Mouse (Mus musculus) megakaryocyte, embryonic 14.5 days (primary cell): ENCODE results near the gene Ppp1r18. TPM values are rescaled to one million over a fixed set of nuclear protein-coding genes. Genes with fewer than 3 reads are reported as not detected.

Experiments
- H3K27me3 ChIP-seq: replicated peaks from 2 replicates; pipeline ENCODE3; 2012; ENCODE audit warnings: inconsistent platforms
- H3K36me3 ChIP-seq: replicated peaks from 2 replicates; pipeline ENCODE3; 2012; ENCODE audit warnings: low read length, inconsistent platforms, mixed read lengths
- H3K4me1 ChIP-seq: 2 replicates; pipeline ENCODE4 v1.6.1; 2012; ENCODE audit warnings: inconsistent platforms
- H3K4me3 ChIP-seq: replicated peaks from 2 replicates; pipeline ENCODE3; 2012; ENCODE audit warnings: moderate library complexity, mild to moderate bottlenecking, inconsistent platforms
- H3K9me3 ChIP-seq: 2 replicates; pipeline ENCODE4 v1.6.1; 2012; ENCODE audit warnings: inconsistent platforms
- FLI1 ChIP-seq: IDR thresholded peaks from 2 replicates; pipeline ENCODE4 v1.6.1; 2012; ENCODE audit warnings: low read length, inconsistent platforms, mixed read lengths
- GATA1 ChIP-seq: IDR thresholded peaks from 3 replicates; pipeline ENCODE4 v1.6.1; 2012; ENCODE audit warnings: mixed read lengths, low read length, inconsistent platforms, borderline replicate concordance
- polyA plus RNA-seq: library from polyadenylated mRNA; stranded (reverse); fragments of >175 nt; gene quantifications from 2 replicates; pipeline ENCODE4 v1.2.3, GENCODE M21; 2012; ENCODE audit warnings: low replicate concordance; ENCODE audit not compliant: insufficient read depth

The Ppp1r18 gene
- polyA plus RNA-seq: 153 and 168 TPM in 2 replicates

DNA sequence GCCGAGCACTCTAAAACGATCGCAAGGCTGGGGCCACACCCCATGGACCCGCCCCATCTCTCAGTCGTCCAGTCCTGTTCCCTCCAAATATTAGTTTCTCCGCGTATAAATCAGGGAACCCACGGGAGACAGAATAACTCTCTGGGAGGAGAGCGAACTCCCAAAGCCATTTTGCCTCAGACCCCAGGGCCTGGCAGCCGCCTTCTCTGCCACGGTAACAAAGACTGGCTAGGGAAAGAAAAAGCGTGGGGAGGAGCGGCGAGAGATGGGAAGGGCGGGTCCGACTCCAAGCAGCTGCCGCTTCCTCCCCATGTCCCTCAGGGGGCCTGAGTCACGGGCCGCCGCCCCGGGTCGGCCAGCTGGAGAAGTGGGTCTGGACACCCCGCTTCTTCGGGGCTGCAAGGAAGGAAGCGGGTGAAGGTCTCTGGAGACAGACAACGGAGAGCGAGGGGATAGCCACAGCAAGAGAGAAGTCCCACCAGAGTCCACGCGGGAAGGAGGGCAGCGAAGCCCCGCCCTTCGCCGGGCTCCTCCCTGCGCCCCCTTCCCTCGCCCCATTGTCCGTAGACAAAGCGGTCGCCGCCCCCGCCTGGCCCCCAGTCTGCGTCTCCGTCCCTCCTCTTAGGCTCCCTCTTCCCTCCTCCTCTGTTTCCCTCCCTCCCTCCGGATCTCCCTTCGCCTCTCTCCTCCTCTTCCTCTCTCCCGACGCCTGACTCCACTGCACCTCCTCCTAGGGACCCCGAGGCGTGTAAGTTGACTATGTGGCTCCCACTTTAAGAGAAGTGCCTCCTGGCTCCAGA is at the start of gene Ppp1r18:
Ppp1r18 (plus strand) TSS at position 113 of the 800 bp plus-strand sequence.
- H3K4me3 ChIP-seq: peak within 1 kb of the TSS; percentile 97
- peaks cover 87% of the 10 kb centered on the region for H3K4me1 ChIP-seq
- H3K36me3 ChIP-seq: no peaks in the 10 kb centered on the region
- H3K27me3 ChIP-seq: peaks cover 19% of the 10 kb centered on the region
- TF ChIP-seq FLI1: no peak
- no peak for TF ChIP-seq GATA1
- no peaks in the 10 kb centered on the region for H3K9me3 ChIP-seq

DNA sequence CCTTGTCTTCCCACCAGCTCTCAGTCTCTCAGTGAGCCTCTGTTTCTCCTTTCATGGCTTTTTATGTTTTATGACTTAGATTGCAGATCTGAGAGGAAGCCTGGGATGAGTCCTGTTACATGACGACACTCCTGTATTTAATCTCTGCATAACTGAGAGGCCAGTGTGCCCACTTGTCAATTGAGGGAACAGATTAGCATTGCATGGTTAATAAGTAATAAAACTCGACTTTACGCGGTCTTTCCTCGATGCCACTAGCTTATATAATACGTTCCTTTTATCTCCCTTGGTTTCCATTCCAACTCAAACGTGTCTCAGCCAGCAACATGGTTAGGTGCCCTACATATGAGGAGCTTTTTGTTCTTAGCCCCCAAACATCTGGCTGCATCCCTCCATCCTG is 49.6 kb upstream of the Ppp1r18 start:
- Histone ChIP-seq H3K4me3 (peak overlapping the region; percentile 11), H3K36me3 (no peaks in the 10 kb centered on the region), H3K4me1 (peaks cover 73% of the 10 kb centered on the region), H3K9me3 (no peaks in the 10 kb centered on the region), H3K27me3 (no peaks in the 10 kb centered on the region)
- TF ChIP-seq FLI1: no peak
- no peak for TF ChIP-seq GATA1

DNA sequence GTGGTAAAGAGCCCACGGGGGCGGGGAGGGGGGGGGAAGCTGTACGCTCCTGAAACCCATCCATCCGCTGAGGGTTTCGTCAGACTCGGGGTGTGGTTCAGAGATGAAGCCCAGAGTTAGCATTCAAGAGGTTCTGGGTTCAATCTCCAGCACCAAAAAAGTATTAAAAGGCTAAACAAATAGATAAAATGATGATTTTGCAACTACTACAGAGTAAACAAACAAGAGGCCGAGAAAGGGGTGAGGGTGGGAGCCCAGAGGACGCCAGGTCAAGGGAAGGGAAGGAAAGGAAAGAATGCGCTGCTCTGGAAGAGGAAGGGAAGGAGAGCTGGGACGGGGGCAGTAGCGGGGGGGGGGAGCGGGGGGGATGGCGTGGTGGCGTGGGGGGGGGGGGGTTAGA is 48.7 kb upstream of the Ppp1r18 start:
- no peak overlapping the region for H3K4me3 ChIP-seq
- no peaks in the 10 kb centered on the region for H3K36me3 ChIP-seq
- no peaks in the 10 kb centered on the region for H3K9me3 ChIP-seq
- no peaks in the 10 kb centered on the region for H3K27me3 ChIP-seq
- peaks cover 80% of the 10 kb centered on the region for H3K4me1 ChIP-seq
- TF ChIP-seq GATA1 (no peak), FLI1 (no peak)

DNA sequence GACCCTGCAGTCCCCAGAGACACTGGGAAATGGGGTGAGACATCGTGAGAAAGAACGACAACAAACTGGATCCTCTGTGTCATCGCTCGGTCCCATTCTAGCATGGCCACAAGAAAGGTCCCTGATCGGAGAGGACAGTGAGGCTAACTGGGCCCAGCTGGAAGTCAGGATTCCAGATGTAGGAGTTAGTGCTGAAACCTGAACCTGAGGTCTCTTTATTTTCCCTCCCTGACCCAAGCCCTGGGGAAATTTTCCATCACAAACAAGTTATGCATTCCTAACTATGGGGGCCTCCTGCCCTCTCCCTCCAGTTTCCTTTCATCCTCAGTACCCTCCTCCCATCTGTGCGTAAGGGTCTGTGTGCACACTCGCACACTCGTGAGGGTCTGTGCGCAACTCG is 48.2 kb upstream of the Ppp1r18 start:
- TF ChIP-seq FLI1 (no peak), GATA1 (no peak)
- Histone ChIP-seq H3K9me3 (no peaks in the 10 kb centered on the region), H3K4me3 (no peak overlapping the region), H3K4me1 (peaks cover 79% of the 10 kb centered on the region), H3K27me3 (no peaks in the 10 kb centered on the region), H3K36me3 (no peaks in the 10 kb centered on the region)

DNA sequence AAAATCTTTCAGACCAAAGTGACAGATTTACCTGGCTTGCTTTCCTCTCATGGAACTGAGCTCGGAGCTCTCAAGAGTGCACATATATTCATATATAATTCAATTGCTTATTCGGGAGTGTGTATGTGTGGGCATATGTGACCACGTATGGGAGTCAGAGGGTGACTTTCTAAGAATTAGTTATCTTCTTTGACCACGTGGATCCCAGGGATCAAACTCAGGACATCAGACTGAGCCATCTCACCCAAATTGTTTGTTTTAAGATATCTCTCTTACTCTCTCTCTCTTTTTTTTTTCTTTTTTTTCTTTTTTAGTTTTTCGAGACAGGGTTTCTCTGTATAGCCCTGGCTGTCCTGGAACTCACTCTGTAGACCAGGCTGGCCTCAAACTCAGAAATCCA is 45.3 kb upstream of the Ppp1r18 start:
- Histone ChIP-seq H3K27me3 (no peaks in the 10 kb centered on the region), H3K4me3 (no peak overlapping the region), H3K9me3 (no peaks in the 10 kb centered on the region), H3K4me1 (peaks cover 67% of the 10 kb centered on the region), H3K36me3 (peaks cover 12% of the 10 kb centered on the region)
- TF ChIP-seq GATA1: no peak
- TF ChIP-seq FLI1: no peak

DNA sequence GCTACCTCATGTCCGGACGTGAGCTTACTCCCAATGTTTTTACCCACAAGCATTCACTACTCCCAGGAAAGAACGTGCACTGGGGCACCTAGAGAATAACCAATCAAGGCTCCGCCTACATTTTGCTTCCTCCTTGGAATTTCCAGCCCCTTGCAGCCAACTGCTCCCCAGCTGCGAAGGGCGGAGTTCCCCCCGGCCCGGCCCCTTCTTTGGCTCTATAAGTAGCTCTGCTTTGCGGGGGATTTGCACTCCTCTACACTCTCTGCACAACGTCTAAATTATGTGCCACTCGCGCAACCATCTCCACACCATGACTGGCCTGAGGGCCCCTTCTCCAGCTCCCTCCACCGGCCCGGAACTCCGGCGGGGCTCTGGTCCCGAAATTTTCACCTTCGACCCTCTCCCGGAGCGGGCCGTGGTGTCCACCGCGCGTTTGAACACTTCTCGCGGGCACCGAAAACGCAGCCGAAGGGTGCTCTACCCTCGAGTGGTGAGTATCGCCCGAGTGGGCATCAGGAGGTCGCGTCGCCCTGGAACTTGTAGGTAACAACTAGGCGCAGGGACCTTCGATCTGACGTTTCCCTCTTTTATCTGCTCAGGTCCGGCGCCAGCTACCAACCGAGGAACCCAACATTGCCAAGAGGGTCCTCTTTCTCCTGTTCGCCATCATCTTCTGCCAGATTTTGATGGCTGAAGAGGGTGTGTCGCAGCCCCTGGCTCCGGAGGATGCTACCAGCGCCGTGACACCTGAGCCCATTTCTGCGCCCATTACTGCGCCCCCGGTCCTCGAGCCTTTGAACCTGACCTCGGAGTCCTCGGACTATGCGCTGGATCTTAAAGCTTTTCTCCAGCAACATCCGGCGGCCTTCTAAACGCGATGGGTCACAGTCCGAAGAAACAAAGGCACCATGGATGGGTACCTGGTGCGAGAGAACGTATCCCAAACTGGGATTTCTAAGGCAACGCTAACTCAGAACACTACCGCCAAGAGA is 43.7 kb upstream of the Ppp1r18 start, which contains the start of gene Ier3:
Ier3 (plus strand) TSS at position 246 of the 992 bp plus-strand sequence.
- Histone ChIP-seq H3K36me3 (peaks cover 28% of the 10 kb centered on the region), H3K4me1 (peaks cover 66% of the 10 kb centered on the region), H3K9me3 (no peaks in the 10 kb centered on the region), H3K4me3 (peak within 1 kb of the TSS; percentile 98), H3K27me3 (no peaks in the 10 kb centered on the region)
- no peak for TF ChIP-seq FLI1
- no peak for TF ChIP-seq GATA1

DNA sequence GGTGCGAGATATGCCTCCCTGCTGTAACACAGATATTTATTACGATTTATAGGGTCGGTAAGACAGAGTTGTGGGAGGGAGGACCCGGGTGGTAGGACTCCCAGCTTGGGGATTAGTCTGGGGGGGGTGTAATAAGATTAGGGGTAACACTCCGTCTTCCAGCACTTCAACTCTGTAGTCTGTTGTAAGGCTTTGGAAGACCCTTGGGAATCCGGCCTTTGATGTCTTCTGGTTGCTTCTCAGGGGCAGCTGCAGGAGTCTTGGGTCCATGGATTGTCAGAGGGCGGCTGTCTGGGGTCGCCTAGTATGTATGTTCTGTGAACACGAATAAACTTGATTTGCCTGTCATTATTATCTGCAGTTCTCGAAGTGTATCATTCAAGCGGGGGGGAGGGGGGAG is 42.8 kb upstream of the Ppp1r18 start:
- Histone ChIP-seq H3K4me1 (peaks cover 62% of the 10 kb centered on the region), H3K27me3 (no peaks in the 10 kb centered on the region), H3K4me3 (peak overlapping the region; percentile 98), H3K36me3 (peaks cover 36% of the 10 kb centered on the region), H3K9me3 (no peaks in the 10 kb centered on the region)
- TF ChIP-seq GATA1: no peak
- TF ChIP-seq FLI1: no peak

DNA sequence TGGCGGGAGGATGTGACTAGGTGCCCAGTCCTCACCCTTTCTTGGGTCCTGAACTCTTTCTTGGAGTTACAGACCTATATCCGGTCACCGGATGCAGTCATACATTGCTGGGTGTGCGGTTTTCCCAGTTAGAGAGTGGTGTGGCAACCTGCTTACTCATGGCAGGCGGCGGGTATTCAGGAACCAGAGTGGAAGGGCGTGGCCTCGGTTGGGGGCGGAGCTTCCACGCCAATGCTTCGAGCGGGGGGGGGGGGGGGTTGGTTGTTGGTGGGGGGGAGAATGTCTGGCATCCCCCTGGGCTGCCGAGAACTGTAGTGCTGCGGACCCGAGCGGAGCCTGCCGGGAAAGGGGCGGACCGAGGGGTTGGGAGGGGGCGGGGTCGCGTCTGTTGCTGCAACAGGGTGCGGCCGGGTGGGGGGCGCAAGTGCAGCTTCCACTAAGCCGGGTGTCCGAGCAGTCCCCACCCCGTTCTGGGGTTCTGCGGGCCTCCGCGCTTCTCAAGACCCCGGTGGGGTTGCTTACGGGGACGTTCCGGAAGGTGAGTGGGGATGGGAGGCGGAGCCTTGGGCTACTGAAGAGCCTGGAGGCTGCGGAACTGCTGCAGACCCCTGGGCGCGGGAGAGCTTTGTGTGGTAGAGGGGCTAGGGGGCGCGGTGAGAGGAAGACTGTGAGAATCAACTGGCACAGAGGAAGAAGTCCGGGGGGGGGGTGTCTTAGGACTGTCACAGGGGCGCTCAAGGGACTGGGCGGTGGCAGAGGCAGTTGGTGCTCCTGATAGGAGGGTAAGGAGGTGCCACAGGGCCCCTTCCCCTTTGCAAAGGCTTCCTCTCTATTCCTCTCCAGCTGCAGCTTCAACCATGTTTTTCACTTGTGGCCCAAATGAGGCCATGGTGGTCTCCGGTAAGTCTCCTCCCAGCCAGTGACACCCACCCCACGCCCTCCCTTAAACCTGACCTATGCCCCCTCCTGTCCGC is 42.1 kb upstream of the Ppp1r18 start, which contains the start of gene Flot1:
Flot1 (plus strand) TSS at position 267 of the 974 bp plus-strand sequence.
- Histone ChIP-seq H3K36me3 (peaks cover 43% of the 10 kb centered on the region), H3K9me3 (no peaks in the 10 kb centered on the region), H3K4me1 (peaks cover 61% of the 10 kb centered on the region), H3K4me3 (peak within 1 kb of the TSS; percentile 98), H3K27me3 (no peaks in the 10 kb centered on the region)
- no peak for TF ChIP-seq GATA1
- peak; percentile 72; the same call in 1 of the 2 replicates for TF ChIP-seq FLI1
